Mouse (Mus musculus): ENCODE data around the gene Galntl6. TPM values are rescaled to one million over a fixed set of nuclear protein-coding genes. Genes with fewer than 3 reads are reported as not detected.

Gene Galntl6
- polyA plus RNA-seq, 1 experiment, result not detected

DNA sequence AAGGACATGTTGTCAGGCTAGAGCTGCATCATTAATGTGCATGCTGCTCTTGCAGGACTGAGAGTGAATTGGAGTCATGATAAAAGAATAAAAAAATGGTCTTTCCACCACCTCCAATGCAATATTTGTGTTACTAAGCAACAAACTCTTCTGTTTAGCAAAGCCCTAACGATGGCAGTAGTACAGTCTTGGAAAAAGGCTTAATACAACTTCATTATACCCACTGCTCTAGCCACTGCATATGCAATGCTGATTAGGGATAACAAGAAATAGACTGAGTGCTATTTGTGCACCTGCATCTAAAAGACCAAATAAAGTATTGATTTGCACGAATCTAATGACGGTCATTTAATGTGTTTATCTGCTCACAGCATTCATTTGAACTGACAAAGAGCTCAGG is 880.2 kb downstream of the Galntl6 start:
- H3K27me3 ChIP-seq (ENCODE audit: control insufficient read depth, insufficient read depth, low read length), result no peaks in the 10 kb centered on the region
- no peak overlapping the region for H3K27ac ChIP-seq (ENCODE audit: insufficient read depth, low read depth, low read length)
- H3K4me1 ChIP-seq (ENCODE audit: control insufficient read depth, insufficient read depth, insufficient read length, low read length), result no peaks in the 10 kb centered on the region
- TF ChIP-seq CTCF (IDR thresholded peaks at IDR 0.05; ENCODE audit: extremely low read depth, insufficient read length, insufficient replicate concordance, low read depth, low read length), result no peak
- no peak for TF ChIP-seq POLR2A (IDR thresholded peaks at IDR 0.05; ENCODE audit: low read depth, low read length)
- no peak overlapping the region for H3K4me3 ChIP-seq (ENCODE audit: low read depth, low read length)
- H3K36me3 ChIP-seq (ENCODE audit: control insufficient read depth, insufficient read depth, low read length), result no peaks in the 10 kb centered on the region
- WGBS, result 65% methylated on average over 3 of the region's 3 CpGs

- Histone ChIP-seq H3K27me3 (ENCODE audit: control insufficient read depth, insufficient read depth, low read length) (no peaks in the 10 kb centered on the region), H3K4me1 (ENCODE audit: control insufficient read depth, insufficient read depth, insufficient read length, low read length) (no peaks in the 10 kb centered on the region), H3K4me3 (ENCODE audit: low read depth, low read length) (no peak overlapping the region), H3K27ac (ENCODE audit: insufficient read depth, low read depth, low read length) (no peak overlapping the region), H3K36me3 (ENCODE audit: control insufficient read depth, insufficient read depth, low read length) (no peaks in the 10 kb centered on the region)
- WGBS, result 85% methylated on average over 4 of the region's 4 CpGs
- no peak for TF ChIP-seq CTCF (IDR thresholded peaks at IDR 0.05; ENCODE audit: extremely low read depth, insufficient read length, insufficient replicate concordance, low read depth, low read length)
Observed at GRCm38 (mm10) chr8:58025558-58025957, 886.9 kb downstream of the Galntl6 start.

DNA sequence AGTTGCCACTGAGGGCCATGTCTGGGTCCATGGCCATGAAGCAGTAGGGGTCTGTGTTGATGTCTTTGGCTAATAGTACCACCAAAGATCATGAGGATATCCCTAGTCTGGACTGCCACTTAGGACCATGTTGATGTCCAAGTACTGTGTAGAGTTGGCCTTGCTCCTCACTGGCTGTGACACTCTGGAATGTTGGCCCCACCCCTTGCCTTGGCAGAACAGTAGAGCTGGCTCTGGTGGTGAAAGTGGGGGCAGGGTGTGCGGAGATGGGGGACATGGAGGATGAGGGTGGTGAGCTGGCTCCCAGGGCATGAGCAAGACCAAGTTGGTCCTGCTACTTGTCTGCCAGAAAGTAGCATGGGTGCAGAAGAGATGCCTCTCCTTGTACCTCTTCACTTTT is 887.3 kb downstream of the Galntl6 start:
- TF ChIP-seq CTCF (IDR thresholded peaks at IDR 0.05; ENCODE audit: extremely low read depth, insufficient read length, insufficient replicate concordance, low read depth, low read length), result no peak
- no peak for TF ChIP-seq POLR2A (IDR thresholded peaks at IDR 0.05; ENCODE audit: low read depth, low read length)
- no peaks in the 10 kb centered on the region for H3K36me3 ChIP-seq (ENCODE audit: control insufficient read depth, insufficient read depth, low read length)
- H3K27me3 ChIP-seq (ENCODE audit: control insufficient read depth, insufficient read depth, low read length), result no peaks in the 10 kb centered on the region
- no peaks in the 10 kb centered on the region for H3K4me1 ChIP-seq (ENCODE audit: control insufficient read depth, insufficient read depth, insufficient read length, low read length)
- 89% methylated on average over 1 of the region's 1 CpGs for WGBS
- H3K27ac ChIP-seq (ENCODE audit: insufficient read depth, low read depth, low read length), result no peak overlapping the region
- no peak overlapping the region for H3K4me3 ChIP-seq (ENCODE audit: low read depth, low read length)

DNA sequence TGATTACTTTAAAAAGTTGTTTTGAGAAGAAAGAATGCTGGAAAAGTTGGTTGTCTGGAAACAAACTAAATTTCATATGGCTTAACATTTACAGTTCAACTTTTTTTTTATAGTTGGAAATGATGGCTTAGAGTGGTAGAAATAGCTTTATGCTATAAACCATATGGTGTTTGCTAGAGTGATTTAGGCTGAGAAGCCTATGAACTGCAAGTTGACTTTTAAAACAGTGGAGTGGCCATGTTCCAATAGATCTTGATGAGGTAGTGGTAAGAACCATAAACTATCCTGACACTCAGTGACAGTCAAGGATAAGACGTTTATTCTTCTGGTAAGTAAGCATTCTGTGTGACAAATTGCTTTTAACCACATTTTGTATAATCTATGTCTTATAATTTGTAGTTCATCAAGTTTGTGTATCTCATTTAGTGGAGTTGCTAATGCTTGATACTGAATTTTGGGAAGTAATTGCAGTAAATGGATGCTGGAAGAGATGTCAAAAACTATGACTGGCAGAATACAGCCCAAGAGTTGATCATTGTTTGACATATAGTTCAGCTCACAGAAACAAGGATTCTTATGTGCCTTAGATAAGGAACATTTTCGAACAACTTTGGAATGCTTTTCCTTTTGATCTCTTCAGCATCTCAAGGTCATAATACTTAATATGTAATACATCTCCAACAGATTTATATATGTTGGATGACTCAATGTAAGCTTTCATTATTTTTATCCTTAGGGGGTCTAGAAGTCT is 888.8 kb downstream of the Galntl6 start:
- no peak for TF ChIP-seq CTCF (IDR thresholded peaks at IDR 0.05; ENCODE audit: extremely low read depth, insufficient read length, insufficient replicate concordance, low read depth, low read length)
- TF ChIP-seq POLR2A (IDR thresholded peaks at IDR 0.05; ENCODE audit: low read depth, low read length), result no peak
- no peak overlapping the region for H3K4me3 ChIP-seq (ENCODE audit: low read depth, low read length)
- H3K4me1 ChIP-seq (ENCODE audit: control insufficient read depth, insufficient read depth, insufficient read length, low read length), result no peaks in the 10 kb centered on the region
- H3K27me3 ChIP-seq (ENCODE audit: control insufficient read depth, insufficient read depth, low read length), result no peaks in the 10 kb centered on the region
- no peak overlapping the region for H3K27ac ChIP-seq (ENCODE audit: insufficient read depth, low read depth, low read length)
- 51% methylated on average over 2 of the region's 2 CpGs for WGBS
- H3K36me3 ChIP-seq (ENCODE audit: control insufficient read depth, insufficient read depth, low read length), result no peaks in the 10 kb centered on the region

DNA sequence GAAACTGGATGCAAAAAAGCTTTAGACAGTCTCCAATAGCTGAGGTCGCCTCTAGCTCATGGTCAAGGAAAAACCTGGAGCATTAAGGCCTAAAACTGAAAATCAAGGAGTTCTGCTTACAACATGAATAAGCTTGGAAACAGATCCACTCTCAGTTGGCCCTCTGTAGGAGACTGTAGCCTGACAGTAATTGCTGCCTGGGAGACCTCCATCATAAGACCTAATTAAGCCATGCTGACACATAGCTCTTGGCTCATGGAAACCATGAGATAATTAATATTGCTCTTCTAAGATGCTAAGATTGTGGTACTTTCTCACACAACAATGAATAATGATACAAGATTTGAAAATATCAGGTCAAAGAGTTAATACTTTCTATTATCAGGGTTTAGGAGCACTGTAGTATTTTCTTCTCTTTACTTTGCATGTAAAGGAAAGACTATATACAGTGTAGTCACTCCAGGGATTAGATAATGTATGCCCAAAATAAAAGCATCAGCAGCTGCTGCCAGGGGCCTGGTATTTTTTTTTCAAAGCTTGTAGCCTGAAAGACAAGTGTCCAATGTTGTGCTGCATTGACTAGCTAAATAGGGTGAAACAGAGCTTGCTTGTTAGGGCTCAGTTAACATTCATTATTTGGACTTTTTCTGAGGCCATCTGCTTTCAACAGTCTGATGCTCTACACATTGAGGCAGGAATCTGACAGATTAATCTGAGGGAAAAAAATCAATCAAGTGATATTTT is 922.8 kb downstream of the Galntl6 start:
- 72% methylated on average over 1 of the region's 1 CpGs for WGBS
- Histone ChIP-seq H3K27me3 (ENCODE audit: control insufficient read depth, insufficient read depth, low read length) (no peaks in the 10 kb centered on the region), H3K27ac (ENCODE audit: insufficient read depth, low read depth, low read length) (no peak overlapping the region), H3K36me3 (ENCODE audit: control insufficient read depth, insufficient read depth, low read length) (no peaks in the 10 kb centered on the region), H3K4me1 (ENCODE audit: control insufficient read depth, insufficient read depth, insufficient read length, low read length) (no peaks in the 10 kb centered on the region), H3K4me3 (ENCODE audit: low read depth, low read length) (no peak overlapping the region)
- no peak for TF ChIP-seq POLR2A (IDR thresholded peaks at IDR 0.05; ENCODE audit: low read depth, low read length)
- TF ChIP-seq CTCF (IDR thresholded peaks at IDR 0.05; ENCODE audit: extremely low read depth, insufficient read length, insufficient replicate concordance, low read depth, low read length), result no peak

DNA sequence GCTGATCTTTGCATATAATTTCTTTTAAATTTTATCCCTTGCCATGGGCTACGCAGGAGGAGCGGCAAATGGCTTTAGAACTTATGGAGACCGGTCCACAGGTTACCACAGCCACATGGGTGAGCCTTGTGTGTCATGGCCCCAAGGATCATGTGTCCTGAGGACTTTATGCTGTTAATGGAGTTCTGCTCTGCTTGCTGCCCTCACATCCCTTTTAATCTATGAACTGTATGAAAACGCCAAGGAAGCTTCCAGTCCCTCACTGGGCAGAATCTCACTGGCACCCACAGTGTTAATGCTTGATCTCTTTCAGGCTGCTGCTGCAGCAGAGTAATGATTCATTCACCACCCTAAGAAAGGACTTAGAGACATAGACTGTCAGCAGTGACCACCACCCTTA is 935.1 kb downstream of the Galntl6 start:
- no peak overlapping the region for H3K4me3 ChIP-seq (ENCODE audit: low read depth, low read length)
- TF ChIP-seq POLR2A (IDR thresholded peaks at IDR 0.05; ENCODE audit: low read depth, low read length) (no peak), CTCF (IDR thresholded peaks at IDR 0.05; ENCODE audit: extremely low read depth, insufficient read length, insufficient replicate concordance, low read depth, low read length) (no peak)
- 87% methylated on average over 4 of the region's 4 CpGs for WGBS
- H3K4me1 ChIP-seq (ENCODE audit: control insufficient read depth, insufficient read depth, insufficient read length, low read length), result no peaks in the 10 kb centered on the region
- H3K36me3 ChIP-seq (ENCODE audit: control insufficient read depth, insufficient read depth, low read length), result no peaks in the 10 kb centered on the region
- H3K27me3 ChIP-seq (ENCODE audit: control insufficient read depth, insufficient read depth, low read length), result no peaks in the 10 kb centered on the region
- no peak overlapping the region for H3K27ac ChIP-seq (ENCODE audit: insufficient read depth, low read depth, low read length)

- H3K27ac ChIP-seq (ENCODE audit: insufficient read depth, low read depth, low read length), result no peak overlapping the region
- H3K4me3 ChIP-seq (ENCODE audit: low read depth, low read length), result no peak overlapping the region
- 15% methylated on average over 2 of the region's 2 CpGs for WGBS
Observed at GRCm38 (mm10) chr8:57974093-57974492, 938.3 kb downstream of the Galntl6 start.

More at GRCm38 (mm10) chr8:57974093-57974492, 938.3 kb downstream of the Galntl6 start:
- no peak for TF ChIP-seq CTCF (IDR thresholded peaks at IDR 0.05; ENCODE audit: extremely low read depth, insufficient read length, insufficient replicate concordance, low read depth, low read length)
- no peak for TF ChIP-seq POLR2A (IDR thresholded peaks at IDR 0.05; ENCODE audit: low read depth, low read length)
- Histone ChIP-seq H3K4me1 (ENCODE audit: control insufficient read depth, insufficient read depth, insufficient read length, low read length) (no peaks in the 10 kb centered on the region), H3K36me3 (ENCODE audit: control insufficient read depth, insufficient read depth, low read length) (no peaks in the 10 kb centered on the region), H3K27me3 (ENCODE audit: control insufficient read depth, insufficient read depth, low read length) (no peaks in the 10 kb centered on the region)
